Mouse (Mus musculus) adrenal gland, postnatal 36 days (tissue): ENCODE data around the gene Ascc2. TPM values are rescaled to one million over a fixed set of nuclear protein-coding genes. Genes with fewer than 3 reads are reported as not detected.
"Not testable (repeated sequence)": the region's sequence is repeated elsewhere in the genome, so short reads cannot be mapped to it uniquely, and the experiment has no call there.

Experiments used
- DNase-seq, 2 experiments: peaks; one replicate each; pipeline ENCODE4 v3.0.0; 2021; ENCODE audit warnings: mixed read lengths in 1 of 2
- total RNA-seq, 2 experiments: library from RNA; stranded (reverse); gene quantifications; 2 replicates each; pipeline ENCODE4 v1.2.3; 2021

The Ascc2 gene
- total RNA-seq, 2 experiments from 2014 or later = 46.8 to 47.1 TPM

GRCm38 (mm10) chr11:4683516-4683915, 46.0 kb downstream of the Ascc2 start:
- peak in 1 of 2 experiments; percentile 49 for DNase-seq

- DNase-seq = no peak
These were observed 46.6 kb downstream of the Ascc2 start for GRCm38 (mm10) chr11:4684186-4684585.

- DNase-seq = peak; percentile 73 to 75
These were observed 47.5 kb downstream of the Ascc2 start for GRCm38 (mm10) chr11:4685071-4685470.

- DNase-seq = no peak
These were observed 48.0 kb downstream of the Ascc2 start for GRCm38 (mm10) chr11:4685510-4685909.

GRCm38 (mm10) chr11:4687027-4687426, 49.5 kb downstream of the Ascc2 start:
- no peak for DNase-seq

GRCm38 (mm10) chr11:4687874-4688273, 50.3 kb downstream of the Ascc2 start:
- no peak for DNase-seq

- no peak for DNase-seq
These were observed 51.3 kb downstream of the Ascc2 start for GRCm38 (mm10) chr11:4688632-4689380.

- no peak for DNase-seq
These were observed 52.8 kb downstream of the Ascc2 start for GRCm38 (mm10) chr11:4690353-4690752.

GRCm38 (mm10) chr11:4691213-4691612, 53.7 kb downstream of the Ascc2 start:
- DNase-seq = peak; percentile 80 to 84

- peak in 1 of 2 experiments; percentile 32 for DNase-seq
These were observed 54.6 kb downstream of the Ascc2 start for GRCm38 (mm10) chr11:4692162-4692561.

GRCm38 (mm10) chr11:4697043-4697983, 59.8 kb downstream of the Ascc2 start:
- DNase-seq = peak; percentile 91

GRCm38 (mm10) chr11:4700726-4701125, 63.2 kb downstream of the Ascc2 start:
- no peak for DNase-seq

- DNase-seq = no peak
These were observed 66.1 kb downstream of the Ascc2 start for GRCm38 (mm10) chr11:4703688-4704071.

- DNase-seq = peak; percentile 94 to 95
These were observed 66.8 kb downstream of the Ascc2 start, which contains the start of the genes Uqcr10 and Zmat5 for GRCm38 (mm10) chr11:4704072-4704964. Uqcr10 (minus strand) TSS chr11:4704342. Zmat5 (plus strand) TSS chr11:4704678.

GRCm38 (mm10) chr11:4705178-4705577, 67.6 kb downstream of the Ascc2 start:
- peak in 1 of 2 experiments; percentile 41 for DNase-seq

- DNase-seq = not testable (repeated sequence)
These were observed 72.6 kb downstream of the Ascc2 start for GRCm38 (mm10) chr11:4710188-4710587.

- DNase-seq = no peak
These were observed 75.3 kb downstream of the Ascc2 start for GRCm38 (mm10) chr11:4712822-4713221.

GRCm38 (mm10) chr11:4714727-4715126, 77.2 kb downstream of the Ascc2 start:
- DNase-seq = no peak

- DNase-seq = no peak
These were observed 78.0 kb downstream of the Ascc2 start for GRCm38 (mm10) chr11:4715596-4715995.

- DNase-seq = no peak
These were observed 79.1 kb downstream of the Ascc2 start for GRCm38 (mm10) chr11:4716530-4717236.

GRCm38 (mm10) chr11:4718548-4718947, 81.0 kb downstream of the Ascc2 start:
- DNase-seq = peak; percentile 65 to 73
